Mouse (Mus musculus) granulocyte monocyte progenitor cell, adult 5-6 weeks (primary cell): ENCODE measurements at regions not wholly inside any gene's neighbourhood (a gene's known extent, or its start where the extent isn't known, plus 50 kb on each side); places are given as distances from the start of the nearest gene placed in this dataset.

Experiments
- ATAC-seq: replicated peaks from 2 replicates; pipeline ENCODE4 v1.8.0; 2016; ENCODE audit warnings: mild to moderate bottlenecking, moderate TSS enrichment, inconsistent platforms; ENCODE audit not compliant: poor library complexity, severe bottlenecking

GRCm38 (mm10) chr7:115153764-115154509 is 410.4 kb downstream of the Insc start:
- ATAC-seq: no peak

- ATAC-seq: no peak
Measured at GRCm38 (mm10) chr7:115170023-115170422, 426.5 kb downstream of the Insc start.

- ATAC-seq: no peak
Measured at GRCm38 (mm10) chr7:115170439-115170838, 426.9 kb downstream of the Insc start.

GRCm38 (mm10) chr7:115192482-115192881 is 449.0 kb downstream of the Insc start:
- ATAC-seq: no peak

- no peak for ATAC-seq
Measured at GRCm38 (mm10) chr7:115192992-115193761, 449.7 kb downstream of the Insc start.

- no peak for ATAC-seq
Measured at GRCm38 (mm10) chr7:115204916-115205315, 461.4 kb downstream of the Insc start.

GRCm38 (mm10) chr7:115206479-115207134 is 463.1 kb downstream of the Insc start:
- no peak for ATAC-seq

GRCm38 (mm10) chr7:115208781-115209180 is 465.3 kb downstream of the Insc start:
- no peak for ATAC-seq

- no peak for ATAC-seq
Measured at GRCm38 (mm10) chr7:115210012-115210411, 466.5 kb downstream of the Insc start.

- ATAC-seq: peak; percentile 89
Measured at GRCm38 (mm10) chr7:115216838-115217237, 473.3 kb downstream of the Insc start.

- ATAC-seq: no peak
Measured at GRCm38 (mm10) chr7:115217255-115217654, 473.8 kb downstream of the Insc start.

- ATAC-seq: no peak
Measured at GRCm38 (mm10) chr7:115217712-115218111, 474.2 kb downstream of the Insc start.

GRCm38 (mm10) chr7:115218596-115219180 is 475.2 kb downstream of the Insc start:
- peak; percentile 67 for ATAC-seq

- no peak for ATAC-seq
Measured at GRCm38 (mm10) chr7:115222642-115223041, 479.1 kb downstream of the Insc start.

GRCm38 (mm10) chr7:115230525-115230924 is 487.0 kb downstream of the Insc start:
- no peak for ATAC-seq

GRCm38 (mm10) chr7:115233850-115234436 is 490.4 kb downstream of the Insc start:
- ATAC-seq: no peak

GRCm38 (mm10) chr7:115237131-115237530 is 493.6 kb downstream of the Insc start:
- ATAC-seq: no peak

- ATAC-seq: peak; percentile 97
Measured at GRCm38 (mm10) chr7:115251591-115252369, 508.3 kb downstream of the Insc start.

- no peak for ATAC-seq
Measured at GRCm38 (mm10) chr7:115252370-115252750, 508.9 kb downstream of the Insc start.

GRCm38 (mm10) chr7:115258626-115259025 is 515.1 kb downstream of the Insc start:
- ATAC-seq: no peak
